Mouse (Mus musculus) C2C12 (cell line): ENCODE data around the gene Uck2.

Experiments
- CTCF ChIP-seq: IDR thresholded peaks from one replicate; pipeline ENCODE4 v1.5.1; 2011; ENCODE audit not compliant: control insufficient read depth, insufficient read depth, insufficient read length
- FOSL1 ChIP-seq: IDR thresholded peaks from one replicate; pipeline ENCODE4 v1.8.0; 2011; ENCODE audit warnings: mild to moderate bottlenecking, low read length; ENCODE audit not compliant: poor library complexity, insufficient read depth, severe bottlenecking
- MAX ChIP-seq: IDR thresholded peaks from one replicate; pipeline ENCODE4 v1.6.1; 2011; ENCODE audit warnings: mild to moderate bottlenecking, control low read depth

GRCm38 (mm10) chr1:167208816-167209215 lies 76.3 kb downstream of the Uck2 start:
- no peak for TF ChIP-seq FOSL1
- TF ChIP-seq CTCF = no peak
- no peak for TF ChIP-seq MAX
